Mouse (Mus musculus): Measurements from ENCODE around the gene Sgms2. TPM values are rescaled to one million over a fixed set of nuclear protein-coding genes. Genes with fewer than 3 reads are reported as not detected.

Sgms2 gene
- total and polyA plus RNA-seq, 3 experiments = not detected

GRCm38 (mm10) chr3:131295513-131296200 is 195.6 kb downstream of the Sgms2 start:
- H3K9ac ChIP-seq (ENCODE audit: control insufficient read depth, low read depth, low read length, poor library complexity, severe bottlenecking) = no peak overlapping the region
- no peaks in the 10 kb centered on the region for H3K27me3 ChIP-seq (ENCODE audit: control insufficient read depth in 1 of 2, insufficient read depth in 2 of 2, low read length in 2 of 2)
- peaks cover 0 to 2% of the 10 kb centered on the region in 2 experiments; a peak in 2 of 4 replicates for H3K36me3 ChIP-seq (ENCODE audit: control insufficient read depth in 1 of 2, insufficient read depth in 2 of 2, low read length in 2 of 2)
- TF ChIP-seq SIN3A (IDR thresholded peaks at IDR 0.05; ENCODE audit: low read length) (no peak), MYC (IDR thresholded peaks at IDR 0.05; ENCODE audit: low read depth, low read length) (no peak), CHD2 (IDR thresholded peaks at IDR 0.05; ENCODE audit: low read length) (no peak), JUND (IDR thresholded peaks at IDR 0.05; ENCODE audit: low read depth, low read length) (no peak)
- no peak overlapping the region for H3K4me3 ChIP-seq (ENCODE audit: control insufficient read depth in 1 of 2, insufficient read depth in 1 of 2, low read depth in 2 of 2, low read length in 2 of 2)
- no peaks in the 10 kb centered on the region for H3K9me3 ChIP-seq (replicated peaks; ENCODE audit: insufficient read depth, low read length)
- peaks cover 0 to 4% of the 10 kb centered on the region in 2 experiments; a peak in 1 of 4 replicates for H3K4me1 ChIP-seq (ENCODE audit: control insufficient read depth in 1 of 2, insufficient read depth in 2 of 2, low read length in 2 of 2)
- no peak overlapping the region for H3K27ac ChIP-seq (ENCODE audit: control insufficient read depth, low read depth, low read length)
- no peak for DNase-seq (ENCODE audit: low read depth, low spot score)
- no peaks in the 10 kb centered on the region for H3K79me2 ChIP-seq (ENCODE audit: control insufficient read depth, insufficient read depth, low read length, poor library complexity)

GRCm38 (mm10) chr3:131294503-131294902 is 196.7 kb downstream of the Sgms2 start:
- Histone ChIP-seq H3K27ac (ENCODE audit: control insufficient read depth, low read depth, low read length) (no peak overlapping the region), H3K9ac (ENCODE audit: control insufficient read depth, low read depth, low read length, poor library complexity, severe bottlenecking) (no peak overlapping the region), H3K79me2 (ENCODE audit: control insufficient read depth, insufficient read depth, low read length, poor library complexity) (no peaks in the 10 kb centered on the region), H3K4me1 (ENCODE audit: control insufficient read depth in 1 of 2, insufficient read depth in 2 of 2, low read length in 2 of 2) (peaks cover 0 to 4% of the 10 kb centered on the region in 2 experiments; a peak in 1 of 4 replicates), H3K27me3 (ENCODE audit: control insufficient read depth in 1 of 2, insufficient read depth in 2 of 2, low read length in 2 of 2) (no peaks in the 10 kb centered on the region), H3K36me3 (ENCODE audit: control insufficient read depth in 1 of 2, insufficient read depth in 2 of 2, low read length in 2 of 2) (peaks cover 0 to 2% of the 10 kb centered on the region in 2 experiments; a peak in 2 of 4 replicates), H3K9me3 (replicated peaks; ENCODE audit: insufficient read depth, low read length) (no peaks in the 10 kb centered on the region), H3K4me3 (ENCODE audit: control insufficient read depth in 1 of 2, insufficient read depth in 1 of 2, low read depth in 2 of 2, low read length in 2 of 2) (no peak overlapping the region)
- DNase-seq (ENCODE audit: low read depth, low spot score) = no peak
- TF ChIP-seq MXI1 (IDR thresholded peaks at IDR 0.05; ENCODE audit: low read depth, low read length) (no peak), CHD1 (IDR thresholded peaks at IDR 0.05; ENCODE audit: low read depth, low read length) (no peak), POLR2AphosphoS5 (IDR thresholded peaks at IDR 0.05; ENCODE audit: borderline replicate concordance, low read depth, low read length) (no peak), CTCF (IDR thresholded peaks at IDR 0.05 in 2 of 3, conservative IDR thresholded peaks at IDR 0.05 in 1 of 3; ENCODE audit: control insufficient read depth in 1 of 3, insufficient read depth in 1 of 3, low read depth in 2 of 3, low read length in 3 of 3, poor library complexity in 1 of 3, severe bottlenecking in 1 of 3) (peak in 2 of 3 experiments; percentile 13 to 22; a peak in 2 of 6 replicates)

DNA sequence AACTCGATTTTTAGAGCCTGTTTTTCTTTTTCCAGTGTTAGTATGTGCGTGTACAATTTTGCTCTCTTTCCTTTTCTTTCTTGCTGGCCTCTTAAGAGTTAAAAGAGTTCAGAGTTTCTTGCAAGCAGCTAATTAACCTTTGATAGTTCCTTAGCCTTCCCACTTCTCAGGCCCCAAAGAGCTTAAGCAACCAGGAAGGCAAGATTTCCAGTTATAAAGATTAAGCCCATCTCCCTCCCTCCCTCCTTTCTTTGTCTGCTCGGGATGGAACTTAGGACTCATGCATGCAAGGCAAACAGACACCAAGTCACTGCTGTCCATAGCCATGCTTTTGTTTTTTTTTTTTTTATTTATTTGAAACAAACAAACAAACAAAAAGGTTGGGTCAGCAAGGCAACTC is 198.3 kb downstream of the Sgms2 start:
- H3K9ac ChIP-seq (ENCODE audit: control insufficient read depth, low read depth, low read length, poor library complexity, severe bottlenecking) = no peak overlapping the region

More for the DNA sequence above, 198.3 kb downstream of the Sgms2 start:
- no peak for DNase-seq (ENCODE audit: low read depth, low spot score)
- no peaks in the 10 kb centered on the region for H3K27me3 ChIP-seq (ENCODE audit: control insufficient read depth in 1 of 2, insufficient read depth in 2 of 2, low read length in 2 of 2)
- TF ChIP-seq ELF1 (IDR thresholded peaks at IDR 0.05; ENCODE audit: low read depth, low read length) = no peak
- TF ChIP-seq SIN3A (IDR thresholded peaks at IDR 0.05; ENCODE audit: low read length) = no peak
- no peak for TF ChIP-seq RCOR1 (IDR thresholded peaks at IDR 0.05; ENCODE audit: low read depth, low read length)
- TF ChIP-seq POLR2AphosphoS2 (IDR thresholded peaks at IDR 0.05; ENCODE audit: low read length) = no peak
- TF ChIP-seq MAFK (IDR thresholded peaks at IDR 0.05; ENCODE audit: borderline replicate concordance, low read depth, low read length) = no peak
- no peak for TF ChIP-seq E2F4 (IDR thresholded peaks at IDR 0.05; ENCODE audit: borderline replicate concordance, low read depth, low read length)
- no peak for TF ChIP-seq ZC3H11A (IDR thresholded peaks at IDR 0.05; ENCODE audit: low read depth, low read length)
- no peak for TF ChIP-seq HCFC1 (IDR thresholded peaks at IDR 0.05; ENCODE audit: low read depth, low read length)
- no peak for TF ChIP-seq UBTF (IDR thresholded peaks at IDR 0.05; ENCODE audit: borderline replicate concordance, insufficient read depth, low read depth, low read length)
- no peak for TF ChIP-seq NRF1 (IDR thresholded peaks at IDR 0.05; ENCODE audit: insufficient read depth, low read depth, low read length, poor library complexity, severe bottlenecking)
- no peak for TF ChIP-seq MAX (IDR thresholded peaks at IDR 0.05; ENCODE audit: low read length)
- TF ChIP-seq USF1 (IDR thresholded peaks at IDR 0.05; ENCODE audit: low read depth, low read length) = no peak
- no peak for TF ChIP-seq KAT2A (conservative IDR thresholded peaks at IDR 0.05; ENCODE audit: low read depth, low read length)
- no peak for TF ChIP-seq USF2 (IDR thresholded peaks at IDR 0.05; ENCODE audit: borderline replicate concordance in 1 of 2, insufficient read depth in 1 of 2, low read depth in 1 of 2, low read length in 2 of 2)
- TF ChIP-seq TAL1 (IDR thresholded peaks at IDR 0.05; ENCODE audit: low read length) = no peak
- TF ChIP-seq ZMIZ1 (IDR thresholded peaks at IDR 0.05; ENCODE audit: low read depth, low read length) = no peak
- no peak for TF ChIP-seq TBP (IDR thresholded peaks at IDR 0.05; ENCODE audit: low read depth, low read length)
- no peak for TF ChIP-seq MXI1 (IDR thresholded peaks at IDR 0.05; ENCODE audit: low read depth, low read length)
- TF ChIP-seq ZNF384 (IDR thresholded peaks at IDR 0.05; ENCODE audit: low read depth, low read length) = no peak
- no peak overlapping the region for H3K27ac ChIP-seq (ENCODE audit: control insufficient read depth, low read depth, low read length)
- H3K36me3 ChIP-seq (ENCODE audit: control insufficient read depth in 1 of 2, insufficient read depth in 2 of 2, low read length in 2 of 2) = peaks cover 0 to 2% of the 10 kb centered on the region in 2 experiments; a peak in 2 of 4 replicates
- H3K9me3 ChIP-seq (replicated peaks; ENCODE audit: insufficient read depth, low read length) = no peaks in the 10 kb centered on the region
- H3K79me2 ChIP-seq (ENCODE audit: control insufficient read depth, insufficient read depth, low read length, poor library complexity) = no peaks in the 10 kb centered on the region
- H3K4me3 ChIP-seq (ENCODE audit: control insufficient read depth in 1 of 2, insufficient read depth in 1 of 2, low read depth in 2 of 2, low read length in 2 of 2) = no peak overlapping the region
- peaks cover 0 to 4% of the 10 kb centered on the region in 2 experiments; a peak in 1 of 4 replicates for H3K4me1 ChIP-seq (ENCODE audit: control insufficient read depth in 1 of 2, insufficient read depth in 2 of 2, low read length in 2 of 2)
